Mouse (Mus musculus) lung, postnatal 36 days (tissue): ENCODE measurements around the gene Alkbh3.
A peak's percentile ranks its signal among the peaks of the same experiment; 100 is the strongest.

Experiments used
- DNase-seq: peaks from one replicate; pipeline ENCODE4 v3.0.0; 2022; ENCODE audit warnings: mixed read lengths

Gene Alkbh3

DNA sequence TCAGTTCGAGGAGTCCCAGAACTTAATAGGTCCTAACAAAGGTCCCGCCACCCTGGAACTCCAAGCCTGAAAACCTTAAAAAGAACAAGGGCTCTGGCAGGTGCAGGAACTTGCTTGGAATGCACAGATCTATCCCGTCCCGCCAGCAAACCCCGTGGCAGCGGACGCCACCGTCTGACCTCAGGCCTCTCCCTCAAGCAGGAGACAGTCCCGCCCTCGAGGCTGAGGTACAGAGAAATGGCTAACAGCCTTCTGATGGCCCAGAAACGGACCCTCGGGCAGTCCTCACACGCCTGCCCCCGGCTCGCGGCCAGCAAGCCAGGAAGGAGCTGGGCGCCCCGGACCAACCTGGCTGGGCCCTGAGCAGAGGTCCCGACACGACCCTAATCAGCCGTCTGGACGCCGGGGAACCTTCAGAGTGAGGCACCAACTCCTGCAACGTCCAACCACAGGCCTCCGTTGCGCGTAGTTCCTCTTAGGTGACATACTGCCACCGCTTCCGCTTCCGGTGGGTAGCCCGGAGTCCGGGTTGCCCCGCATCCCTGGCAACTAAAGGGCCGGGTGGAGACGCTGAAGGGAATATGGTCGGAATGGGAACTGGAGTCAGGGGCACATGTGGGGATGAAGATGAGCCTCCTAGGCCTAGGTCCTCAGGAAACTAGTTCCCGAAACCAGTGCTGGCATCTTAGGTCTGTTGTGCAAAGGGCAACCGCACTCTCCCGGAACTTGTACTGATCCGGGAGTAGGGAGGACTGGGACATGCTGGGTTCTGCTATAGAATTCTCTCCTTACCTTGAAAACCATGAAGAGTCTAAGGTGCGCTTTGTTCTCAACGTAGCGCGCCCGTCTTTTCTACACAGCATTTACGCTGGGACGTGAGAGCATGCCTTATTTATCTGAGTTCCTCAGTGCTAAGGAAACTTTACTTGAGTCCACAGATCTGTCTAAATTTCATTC, at the start of gene Alkbh3:
Gene Alkbh3 (minus strand): TSS at position 473 of the 957 bp plus-strand sequence.
- peak; percentile 91 for DNase-seq

- peak; percentile 67 for DNase-seq
These were observed 48.9 kb upstream of the Alkbh3 start for GRCm38 (mm10) chr2:94059459-94059858.

DNA sequence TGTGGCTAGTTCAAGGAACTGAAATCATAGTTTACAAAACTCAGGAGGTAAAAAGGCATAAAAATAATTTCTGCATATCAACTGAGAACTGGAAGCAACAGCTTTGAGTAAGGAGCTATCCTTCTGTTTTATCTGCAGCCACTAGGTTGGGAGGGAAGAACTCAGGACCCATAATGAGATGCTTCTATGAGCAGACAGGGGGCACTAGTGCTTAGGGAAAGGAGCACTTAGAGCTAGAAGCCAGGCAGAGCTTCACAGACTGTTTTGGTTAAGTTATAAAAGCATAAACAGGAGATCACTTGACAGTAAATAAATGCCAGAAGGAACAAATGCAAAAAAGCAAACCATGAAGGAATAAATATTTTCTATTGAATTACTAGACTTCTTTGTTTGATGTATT, 44.2 kb upstream of the Alkbh3 start:
- DNase-seq = peak; percentile 48

- DNase-seq = no peak
These were observed 41.3 kb upstream of the Alkbh3 start for GRCm38 (mm10) chr2:94051952-94052351.

GRCm38 (mm10) chr2:94050901-94051300, 40.3 kb upstream of the Alkbh3 start:
- no peak for DNase-seq

GRCm38 (mm10) chr2:94049471-94050176, 39.0 kb upstream of the Alkbh3 start:
- no peak for DNase-seq

GRCm38 (mm10) chr2:94048733-94049470, 38.3 kb upstream of the Alkbh3 start:
- no peak for DNase-seq

DNA sequence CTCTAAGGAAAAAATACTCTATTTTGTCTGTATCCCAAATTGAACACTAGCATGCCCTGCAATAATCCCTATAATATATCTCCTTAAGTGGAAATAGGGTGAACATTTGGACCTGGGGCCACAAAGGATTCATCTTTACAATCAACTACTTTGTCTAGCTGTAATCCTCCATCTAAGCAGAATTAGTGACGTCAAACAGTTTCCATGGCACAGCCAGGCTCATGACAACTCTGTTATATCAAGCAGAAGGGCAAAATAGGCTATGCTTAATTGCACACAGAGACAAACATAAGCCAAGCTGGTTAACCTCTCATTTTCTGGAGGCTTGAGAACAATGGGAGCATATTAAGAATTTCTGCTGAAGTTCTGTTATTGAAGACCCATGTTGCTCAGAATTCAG, 37.7 kb upstream of the Alkbh3 start:
- no peak for DNase-seq

DNA sequence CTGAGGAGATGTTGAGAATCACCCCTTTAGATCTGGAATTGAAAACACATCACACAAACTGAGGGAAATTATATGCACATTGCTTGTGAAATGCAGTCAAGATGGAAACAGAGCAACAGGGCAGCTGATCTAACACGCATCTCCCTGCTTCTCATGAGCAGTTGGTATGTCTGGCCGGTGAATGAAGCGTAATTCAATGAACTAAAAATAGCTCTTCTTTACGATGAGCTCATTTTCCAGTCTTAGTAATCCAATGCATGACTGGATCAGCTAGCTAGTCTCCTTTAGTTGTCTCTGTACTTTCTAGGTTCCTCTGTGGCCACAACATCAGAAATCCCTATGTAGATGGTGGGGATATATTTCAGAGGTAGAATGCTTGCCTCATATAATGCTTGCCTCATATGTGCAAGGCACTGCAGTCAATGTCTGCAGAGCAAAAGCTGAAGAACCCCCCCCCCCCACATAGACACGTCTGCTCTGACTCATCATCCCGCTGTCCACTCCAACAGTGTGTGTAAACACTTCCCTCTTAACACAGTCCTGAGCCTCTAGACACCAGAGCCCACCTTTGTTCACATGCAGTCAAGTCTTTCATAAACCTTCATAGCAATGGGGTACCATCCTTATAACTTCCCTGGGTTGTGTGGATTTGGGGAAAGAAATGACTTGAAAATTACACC, 34.9 kb upstream of the Alkbh3 start:
- DNase-seq = no peak

DNA sequence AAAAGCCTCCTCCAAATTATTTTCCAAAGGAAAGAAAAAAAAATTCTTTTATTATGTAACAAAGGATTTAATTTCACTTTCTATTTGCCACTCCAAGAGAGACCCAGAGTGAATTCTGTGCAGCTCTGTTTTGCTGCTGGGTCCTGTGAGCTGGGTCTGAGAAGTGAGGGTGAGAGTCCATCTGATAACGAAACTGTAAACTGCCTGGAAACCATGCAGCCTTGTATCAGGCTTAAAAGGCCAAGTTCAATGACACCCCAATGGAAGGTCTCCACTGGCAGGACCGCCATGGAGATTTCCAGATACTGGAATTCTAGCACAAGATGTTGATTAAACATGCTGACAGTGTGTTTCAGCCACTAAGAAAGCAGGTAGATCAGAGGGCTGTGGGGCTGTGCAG, 33.6 kb upstream of the Alkbh3 start:
- no peak for DNase-seq

DNA sequence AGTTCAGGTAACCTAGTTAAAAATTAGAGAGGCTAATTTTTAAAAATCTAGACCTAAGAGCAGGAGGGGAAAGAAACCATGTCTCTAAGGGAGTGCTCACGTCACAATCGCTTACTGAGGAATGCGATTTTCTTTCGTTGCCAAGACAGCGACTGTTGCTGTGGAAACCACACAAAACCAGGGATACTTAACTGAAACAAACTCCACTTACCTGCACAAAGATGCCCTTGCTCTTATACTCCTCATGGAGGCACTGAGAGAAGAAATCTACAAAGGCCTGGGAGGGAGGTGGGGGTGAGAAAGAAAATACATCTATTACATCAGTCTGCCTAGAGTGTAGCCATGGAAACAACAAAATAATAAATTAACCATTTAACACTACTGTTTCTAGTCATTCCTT, 33.1 kb upstream of the Alkbh3 start:
- peak; percentile 17 for DNase-seq

DNA sequence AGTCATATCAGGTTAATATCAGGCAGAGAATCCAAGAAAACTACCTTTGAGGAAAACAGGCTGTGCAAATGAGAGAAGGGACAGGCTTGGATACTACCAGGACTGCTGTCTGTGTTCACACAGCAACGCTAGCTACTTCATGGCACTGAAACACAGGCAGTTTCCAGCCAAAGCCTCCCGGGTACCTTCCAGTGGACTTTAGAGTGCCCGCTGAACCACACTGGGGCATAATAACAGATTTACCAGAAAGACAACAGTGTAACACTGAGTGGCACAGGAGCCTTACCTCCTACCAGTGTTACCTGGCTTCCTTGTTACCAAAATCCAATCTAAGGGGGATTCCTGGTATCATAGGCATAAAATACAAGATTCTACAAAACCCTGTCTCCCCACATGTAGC, 31.9 kb upstream of the Alkbh3 start:
- no peak for DNase-seq

GRCm38 (mm10) chr2:94040391-94041125, 30.0 kb upstream of the Alkbh3 start:
- DNase-seq = no peak

DNA sequence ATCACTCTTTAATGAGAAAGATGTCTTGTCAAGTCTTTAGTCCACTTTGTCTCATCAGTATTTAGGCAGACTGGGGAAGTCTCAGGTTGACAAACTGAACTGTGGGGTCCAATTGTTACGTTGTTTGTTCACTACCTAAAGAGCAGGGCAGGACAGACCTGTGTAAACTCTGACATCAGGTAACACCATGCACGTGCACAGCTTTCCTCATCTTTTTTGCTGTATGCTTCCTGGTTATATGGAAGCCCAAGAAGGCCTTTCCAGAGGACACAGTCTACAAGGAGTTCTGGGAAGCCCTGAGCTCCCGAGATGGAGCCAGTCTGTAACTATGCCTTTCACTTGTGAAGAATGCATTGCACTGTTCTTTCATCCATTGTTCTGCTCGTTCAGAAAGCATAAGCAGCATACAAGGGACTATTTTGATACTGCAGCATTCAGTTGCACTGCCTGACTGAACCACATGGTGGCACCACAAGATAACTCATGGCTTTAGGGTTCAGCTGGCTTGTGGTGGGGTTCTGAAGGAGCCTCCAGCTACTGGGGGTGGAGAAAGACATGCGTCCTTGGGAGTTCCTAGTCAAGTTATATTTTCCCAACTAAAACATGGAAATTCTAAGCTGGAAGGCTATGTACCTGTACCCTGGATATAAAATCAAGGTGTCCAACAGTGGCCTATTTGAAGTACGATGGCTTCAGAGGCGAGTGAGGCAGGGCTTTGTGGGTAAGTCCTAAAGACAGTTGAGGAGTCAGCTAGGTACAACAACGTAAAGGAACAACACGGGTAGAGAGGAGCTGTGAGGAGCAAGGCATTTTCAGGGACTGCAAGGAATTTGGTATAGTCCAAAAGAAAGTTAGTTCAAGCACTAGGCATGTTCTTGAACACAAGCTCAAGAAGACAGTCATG, 25.1 kb upstream of the Alkbh3 start:
- peak; percentile 79 for DNase-seq

DNA sequence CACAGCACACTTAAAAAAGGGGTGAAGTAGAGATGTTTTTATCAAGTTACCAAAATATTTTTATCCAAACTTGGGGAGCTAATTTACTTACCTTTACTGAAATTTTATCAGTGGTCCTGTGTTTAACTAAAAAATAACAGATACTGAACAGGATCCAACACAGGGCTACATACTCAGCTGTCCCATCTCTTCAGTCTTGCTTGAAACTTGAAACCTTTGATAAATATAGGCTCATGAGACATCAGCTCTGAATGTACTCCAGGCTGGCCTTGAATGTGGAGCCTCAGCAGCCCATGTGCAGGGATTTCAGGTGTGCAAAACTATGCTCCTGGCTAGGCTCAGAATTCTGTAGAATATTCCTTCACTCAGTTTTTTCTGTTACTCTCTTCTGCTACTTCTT, 20.0 kb upstream of the Alkbh3 start:
- DNase-seq = no peak

DNA sequence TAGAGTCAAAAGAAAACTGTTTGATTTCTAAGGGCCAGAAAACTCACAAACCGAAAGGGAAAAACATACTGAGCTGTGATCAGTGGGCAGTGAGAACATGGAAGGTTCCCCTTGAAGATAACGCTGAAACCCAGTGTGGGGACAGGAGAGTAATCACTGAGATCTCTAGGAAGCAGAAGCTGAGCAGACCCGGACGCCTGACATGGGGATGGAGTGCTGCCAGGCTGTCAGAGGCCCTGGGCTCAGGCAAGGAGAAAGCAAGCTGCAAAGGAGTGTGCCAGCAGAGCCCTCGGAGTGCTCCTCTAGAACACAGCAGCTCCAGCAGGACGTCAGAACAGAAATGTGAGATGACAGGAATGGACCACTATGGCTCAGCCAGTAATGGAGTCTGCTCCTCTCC, 14.0 kb upstream of the Alkbh3 start:
- no peak for DNase-seq

GRCm38 (mm10) chr2:94002331-94002730, 8.3 kb downstream of the Alkbh3 start:
- peak; percentile 95 for DNase-seq

DNA sequence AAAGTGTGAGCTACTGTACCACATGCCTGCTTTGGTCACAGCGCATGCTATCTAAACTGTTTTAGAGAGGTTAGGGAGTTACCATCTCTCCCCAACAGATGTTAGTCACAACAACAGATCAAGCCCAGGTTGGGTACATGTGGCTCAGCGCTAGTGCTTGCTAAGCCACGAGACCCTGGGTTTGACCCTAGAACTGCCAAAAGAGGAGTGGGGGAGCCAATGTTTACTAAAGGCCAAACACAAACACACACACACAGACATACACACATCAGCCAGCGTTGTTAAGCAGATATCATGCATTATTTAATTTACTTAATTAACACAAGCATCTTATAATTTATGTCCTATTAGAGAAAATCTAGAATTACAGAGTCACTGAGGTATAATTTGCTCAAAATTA, 8.7 kb downstream of the Alkbh3 start:
- no peak for DNase-seq

- DNase-seq = peak; percentile 39
These were observed 9.2 kb downstream of the Alkbh3 start for GRCm38 (mm10) chr2:94001411-94001810.

- no peak for DNase-seq
These were observed 14.4 kb downstream of the Alkbh3 start, which contains the start of gene Gm27027 for GRCm38 (mm10) chr2:93996254-93996653. Gene Gm27027, minus strand, starts transcription at chr2:93996354.

DNA sequence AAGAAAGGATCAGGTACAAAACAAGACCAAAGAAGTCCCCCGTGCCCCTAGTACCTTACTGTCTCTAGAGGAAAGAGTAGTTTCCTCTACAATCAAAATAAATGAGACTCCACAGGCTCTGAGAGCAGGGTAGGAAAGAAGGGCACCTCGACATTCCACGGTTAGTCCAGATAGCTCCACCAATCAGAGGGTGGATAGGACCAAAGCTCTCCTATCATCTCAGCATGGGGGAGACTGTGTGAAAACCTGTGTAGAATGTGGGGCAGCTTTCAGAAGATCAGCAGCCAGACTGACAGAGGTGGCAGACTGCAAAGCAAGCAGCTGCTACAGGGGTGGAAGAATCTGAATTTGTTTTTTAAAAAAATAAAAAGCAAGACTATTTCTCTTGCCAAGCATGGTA, 17.8 kb downstream of the Alkbh3 start:
- DNase-seq = no peak
